Mouse (Mus musculus) midbrain, embryonic 14.5 days (tissue): ENCODE measurements around the gene Hoxd13. TPM values are rescaled to one million over a fixed set of nuclear protein-coding genes. Genes with fewer than 3 reads are reported as not detected.

Source experiments
- ATAC-seq: fragments of 200-750 bp; cut with Nextera tagmentation; 2 replicates; pipeline ENCODE4 v1.8.0; 2017; ENCODE audit warnings: moderate number of reproducible peaks, moderate library complexity; ENCODE audit not compliant: low FRiP score, low TSS enrichment
- DNase-seq: peaks from one replicate; pipeline ENCODE4 v3.0.0-alpha.2; 2015
- H3K27ac ChIP-seq: fragments of 300-500 bp; sonication (generic); replicated peaks from 2 replicates; pipeline ENCODE4 v1.5.1; 2014; ENCODE audit warnings: mild to moderate bottlenecking, low read depth, low read length, moderate library complexity
- H3K27me3 ChIP-seq: fragments of 300-500 bp; sonication (generic); 2 replicates; pipeline ENCODE4 v1.6.1; 2014; ENCODE audit warnings: low read length, control low read depth, mixed read lengths; ENCODE audit not compliant: control insufficient read depth, insufficient read depth
- H3K36me3 ChIP-seq: fragments of 300-500 bp; sonication (generic); 2 replicates; pipeline ENCODE4 v1.6.1; 2014; ENCODE audit warnings: low read length, control low read depth; ENCODE audit not compliant: control insufficient read depth, insufficient read depth
- H3K4me1 ChIP-seq: fragments of 300-500 bp; sonication (generic); 2 replicates; pipeline ENCODE4 v1.6.1; 2014; ENCODE audit warnings: mild to moderate bottlenecking, antibody characterized with exemption, low read length, control low read depth; ENCODE audit not compliant: control insufficient read depth, insufficient read depth
- H3K4me2 ChIP-seq: fragments of 300-500 bp; sonication (generic); 2 replicates; pipeline ENCODE4 v1.6.1; 2014; ENCODE audit warnings: mild to moderate bottlenecking, low read length, moderate library complexity
- H3K4me3 ChIP-seq: fragments of 300-500 bp; sonication (generic); replicated peaks from 2 replicates; pipeline ENCODE4 v1.5.1; 2014; ENCODE audit warnings: low read depth, low read length
- H3K9ac ChIP-seq: fragments of 300-500 bp; sonication (generic); replicated peaks from 2 replicates; pipeline ENCODE4 v1.6.1; 2014; ENCODE audit warnings: mild to moderate bottlenecking, low read length, moderate library complexity
- H3K9me3 ChIP-seq: fragments of 300-500 bp; sonication (generic); 2 replicates; pipeline ENCODE4 v1.6.1; 2016; ENCODE audit warnings: low read length, control low read depth, mixed read lengths; ENCODE audit not compliant: control insufficient read depth
- WGBS: fragments of 180-500 bp; shearing (Covaris S2); extraction: QIAGEN DNeasy Blood & Tissue Kit; methylation state at CpG from one replicate; pipeline ENCODE4 v1.1.7; 2014; 5-methylcytosine and 5-hydroxymethylcytosine counted together
- microRNA-seq: library from miRNA; unstranded; fragments of <30 nt; microRNA quantifications from one replicate; pipeline ENCODE4, GENCODE M21; 2016
- polyA plus RNA-seq: library from polyadenylated mRNA; unstranded; fragments of >200 nt; fragmentation: Nextera tagmentation; extraction: Ambion mirVana; gene quantifications from 2 replicates; pipeline ENCODE4 v1.2.1, GENCODE M21; 2014

The Hoxd13 gene
- polyA plus RNA-seq, 1 experiment from 2014 or later: 0.11 TPM

DNA sequence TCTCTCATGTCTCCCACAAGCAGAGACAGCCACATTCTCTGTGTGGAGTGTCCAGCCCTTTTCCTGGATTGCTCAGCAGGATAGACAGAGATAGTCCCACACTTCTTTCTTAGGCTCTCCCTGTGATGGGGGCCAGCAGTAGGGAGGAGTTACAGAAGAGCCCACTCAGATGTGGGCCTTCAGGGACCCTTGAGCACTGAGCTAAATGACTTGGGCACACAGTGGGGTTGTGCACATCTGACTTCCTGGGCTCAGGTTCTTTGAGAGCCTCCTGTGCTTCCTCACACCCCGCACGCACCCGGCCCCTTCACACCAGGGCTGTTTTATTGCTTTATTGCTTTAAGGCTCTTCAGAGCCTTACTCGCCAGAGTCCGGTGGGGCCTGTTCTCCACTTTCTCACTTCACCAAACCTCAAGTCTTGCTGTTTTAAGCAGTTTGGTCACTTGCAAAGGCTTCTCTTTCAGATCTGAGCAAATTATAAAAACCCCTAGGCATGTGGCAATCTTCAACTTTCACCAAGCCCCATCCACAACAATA lies 52.9 kb downstream of the Hoxd13 start:
- H3K9ac ChIP-seq: no peak overlapping the region
- no peak overlapping the region for H3K27ac ChIP-seq
- H3K9me3 ChIP-seq: no peaks in the 10 kb centered on the region
- DNase-seq: no peak
- H3K36me3 ChIP-seq: no peaks in the 10 kb centered on the region
- no peak overlapping the region for H3K4me3 ChIP-seq
- H3K4me1 ChIP-seq: no peaks in the 10 kb centered on the region
- WGBS: 1% methylated on average over 5 of the region's 5 CpGs
- ATAC-seq: no peak
- H3K27me3 ChIP-seq: peaks cover 100% of the 10 kb centered on the region
- H3K4me2 ChIP-seq: no peak overlapping the region

Small RNA genes within 50 kb of the gene (microRNA-seq; reads per million reads assigned to microRNA genes)
- gene Gm44463: not detected

Other genes starting within 250 kb of the Hoxd13 start
- gene Lnpk, start 88.9 kb upstream of the Hoxd13 start, polyA plus RNA-seq: 58.2 and 61.4 TPM in 2 replicates
- gene Evx2, start 8.8 kb upstream of the Hoxd13 start, polyA plus RNA-seq: 1.2 and 1.7 TPM in 2 replicates
- not detected in 2 replicates for gene Hoxd12, start 6.7 kb downstream of the Hoxd13 start, polyA plus RNA-seq
- not detected in 2 replicates for gene Hoxd11, start 11.2 kb downstream of the Hoxd13 start, polyA plus RNA-seq
- gene Hoxd10, start 23.6 kb downstream of the Hoxd13 start, polyA plus RNA-seq: not detected in 2 replicates
- gene Hoxd9, start 29.4 kb downstream of the Hoxd13 start, polyA plus RNA-seq: not detected in 2 replicates
- gene Hoxd8, start 36.3 kb downstream of the Hoxd13 start, polyA plus RNA-seq: not detected in 2 replicates
- gene Hoxd3, start 43.6 kb downstream of the Hoxd13 start, polyA plus RNA-seq: not detected in 2 replicates
- not detected in 2 replicates for gene Hoxd4, start 43.6 kb downstream of the Hoxd13 start, polyA plus RNA-seq
- gene Gm28230, start 58.4 kb downstream of the Hoxd13 start, polyA plus RNA-seq: not detected in 2 replicates
- gene Hoxd1, start 94.7 kb downstream of the Hoxd13 start, polyA plus RNA-seq: not detected in 2 replicates
- 167 and 193 TPM in 2 replicates for gene Mtx2, start 157.5 kb downstream of the Hoxd13 start, polyA plus RNA-seq